Mouse (Mus musculus) liver, embryonic 11.5 days (tissue): ENCODE results near the gene Lgr4. TPM values are rescaled to one million over a fixed set of nuclear protein-coding genes. Genes with fewer than 3 reads are reported as not detected.

ENCODE experiments used
- ATAC-seq: fragments of 200-750 bp; cut with Nextera tagmentation; replicated peaks from 2 replicates; pipeline ENCODE4 v1.8.0; 2017; ENCODE audit warnings: moderate number of reproducible peaks, mild to moderate bottlenecking, moderate TSS enrichment, moderate library complexity; ENCODE audit not compliant: low FRiP score
- DNase-seq: peaks from one replicate; pipeline ENCODE4 v3.0.0-alpha.2; 2017; ENCODE audit warnings: low spot score
- H3K27ac ChIP-seq: fragments of 300-500 bp; sonication (generic); 2 replicates; pipeline ENCODE4 v1.5.1; 2014; ENCODE audit warnings: mild to moderate bottlenecking, low read depth, low read length, control low read depth
- H3K27me3 ChIP-seq: fragments of 300-500 bp; sonication (generic); replicated peaks from 2 replicates; pipeline ENCODE4 v1.6.1; 2014; ENCODE audit warnings: low read length, mixed read lengths; ENCODE audit not compliant: control insufficient read depth, insufficient read depth
- H3K36me3 ChIP-seq: fragments of 300-500 bp; sonication (generic); 2 replicates; pipeline ENCODE4 v1.6.1; 2014; ENCODE audit warnings: mild to moderate bottlenecking, low read length, moderate library complexity, mixed read lengths; ENCODE audit not compliant: control insufficient read depth, insufficient read depth
- H3K4me1 ChIP-seq: fragments of 300-500 bp; sonication (generic); replicated peaks from 2 replicates; pipeline ENCODE4 v1.6.1; 2014; ENCODE audit warnings: low read length, mixed read lengths; ENCODE audit not compliant: control insufficient read depth, insufficient read depth
- H3K4me2 ChIP-seq: fragments of 300-500 bp; sonication (generic); 2 replicates; pipeline ENCODE4 v1.6.1; 2014; ENCODE audit warnings: mild to moderate bottlenecking, control low read depth, moderate library complexity
- H3K4me3 ChIP-seq: fragments of 300-500 bp; sonication (generic); 2 replicates; pipeline ENCODE4 v1.5.1; 2014; ENCODE audit warnings: low read depth, low read length, control low read depth
- H3K9ac ChIP-seq: fragments of 300-500 bp; sonication (generic); 2 replicates; pipeline ENCODE4 v1.6.1; 2014; ENCODE audit warnings: low read depth, low read length, control low read depth
- H3K9me3 ChIP-seq: fragments of 300-500 bp; sonication (generic); 2 replicates; pipeline ENCODE4 v1.6.1; 2016; ENCODE audit warnings: low read length, inconsistent platforms, mixed read lengths; ENCODE audit not compliant: control insufficient read depth
- WGBS: fragments of 180-500 bp; shearing (Covaris S2); extraction: QIAGEN DNeasy Blood & Tissue Kit; methylation state at CpG from one replicate; pipeline ENCODE4 v1.1.7; 2014; 5-methylcytosine and 5-hydroxymethylcytosine counted together
- polyA plus RNA-seq: library from polyadenylated mRNA; unstranded; fragments of >200 nt; fragmentation: Nextera tagmentation; extraction: Ambion mirVana; gene quantifications from 2 replicates; pipeline ENCODE4 v1.2.1, GENCODE M21; 2014

The Lgr4 gene
- polyA plus RNA-seq, 1 experiment from 2014 or later: 10.0 TPM

DNA sequence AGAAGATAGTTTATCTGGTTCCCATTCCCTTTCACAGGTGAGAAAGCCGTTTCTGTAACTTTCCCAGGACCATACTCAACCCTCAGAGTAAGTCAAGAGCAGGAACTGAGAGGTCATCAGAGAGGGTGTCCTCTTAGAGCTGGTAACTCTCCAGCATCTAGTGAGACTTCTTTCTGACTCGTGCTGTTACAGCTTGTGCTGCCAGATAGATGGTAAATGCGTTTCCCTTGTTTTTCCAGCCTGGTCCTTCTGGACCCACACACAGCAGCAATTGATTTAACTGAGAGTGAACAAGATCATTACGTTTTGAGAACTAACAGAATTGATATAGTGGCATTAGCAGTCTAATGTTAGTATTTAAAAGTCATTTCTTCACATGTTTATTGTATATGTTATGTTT is 16.6 kb downstream of the Lgr4 start:
- ATAC-seq (no peak), DNase-seq (no peak)
- WGBS: 72% methylated on average over 4 of the region's 4 CpGs
- Histone ChIP-seq H3K27me3 (no peaks in the 10 kb centered on the region), H3K27ac (no peak overlapping the region), H3K4me3 (no peak overlapping the region), H3K36me3 (no peaks in the 10 kb centered on the region), H3K4me2 (no peak overlapping the region), H3K4me1 (peaks cover 19% of the 10 kb centered on the region), H3K9ac (no peak overlapping the region), H3K9me3 (no peaks in the 10 kb centered on the region)

GRCm38 (mm10) chr2:109935194-109935593 is 17.7 kb downstream of the Lgr4 start:
- Histone ChIP-seq H3K27me3 (no peaks in the 10 kb centered on the region), H3K9ac (no peak overlapping the region), H3K9me3 (no peaks in the 10 kb centered on the region), H3K4me1 (peaks cover 15% of the 10 kb centered on the region), H3K27ac (no peak overlapping the region), H3K4me2 (no peak overlapping the region), H3K4me3 (no peak overlapping the region), H3K36me3 (no peaks in the 10 kb centered on the region)
- no peak for DNase-seq
- ATAC-seq: no peak
- WGBS: 94% methylated on average over 3 of the region's 3 CpGs

DNA sequence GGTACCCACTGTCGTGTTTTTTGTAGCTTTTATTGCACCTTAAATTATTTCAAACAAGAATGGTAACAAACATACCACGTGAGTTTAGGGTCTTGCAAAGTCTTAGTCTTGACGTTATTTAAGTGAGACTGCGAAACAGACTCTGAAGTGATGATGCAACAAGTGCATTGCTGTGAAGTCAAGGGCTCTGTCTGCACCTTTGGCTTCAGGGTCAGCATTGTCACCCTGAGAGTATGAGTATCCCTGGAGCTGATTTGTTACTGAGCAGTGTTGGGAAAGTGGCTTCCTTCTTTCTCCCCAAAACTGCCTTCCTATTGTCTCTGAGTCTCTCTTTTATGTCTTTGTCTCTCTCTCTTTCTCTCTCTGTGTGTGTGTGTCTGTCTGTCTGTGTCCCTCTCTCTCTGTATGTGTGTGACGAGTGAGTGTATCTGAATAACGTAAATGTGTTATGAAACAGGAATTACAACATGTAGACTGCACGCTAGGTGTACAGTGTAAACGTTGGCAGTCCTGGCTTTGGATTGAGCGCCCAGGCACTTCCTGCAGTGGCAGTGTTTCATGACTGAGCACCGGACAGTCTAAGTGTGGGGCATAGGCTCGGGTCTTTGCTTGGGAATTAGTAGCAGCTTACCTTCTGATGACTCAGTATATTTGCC is 18.4 kb downstream of the Lgr4 start:
- DNase-seq: no peak
- H3K27me3 ChIP-seq: no peaks in the 10 kb centered on the region
- no peak overlapping the region for H3K9ac ChIP-seq
- H3K4me3 ChIP-seq: no peak overlapping the region
- H3K4me2 ChIP-seq: no peak overlapping the region
- H3K4me1 ChIP-seq: peaks cover 15% of the 10 kb centered on the region
- WGBS: 76% methylated on average over 11 of the region's 11 CpGs
- no peaks in the 10 kb centered on the region for H3K36me3 ChIP-seq
- no peak overlapping the region for H3K27ac ChIP-seq
- no peaks in the 10 kb centered on the region for H3K9me3 ChIP-seq
- no peak for ATAC-seq

- H3K4me1 ChIP-seq: peaks cover 15% of the 10 kb centered on the region
- H3K36me3 ChIP-seq: no peaks in the 10 kb centered on the region
- 73% methylated on average over 2 of the region's 2 CpGs for whole genome bisulfite sequencing
- DNase-seq (no peak), ATAC-seq (no peak)
- H3K9ac ChIP-seq: no peak overlapping the region
- H3K27ac ChIP-seq: no peak overlapping the region
- H3K27me3 ChIP-seq: no peaks in the 10 kb centered on the region
- no peaks in the 10 kb centered on the region for H3K9me3 ChIP-seq
- H3K4me2 ChIP-seq: no peak overlapping the region
- H3K4me3 ChIP-seq: no peak overlapping the region
Observed at GRCm38 (mm10) chr2:109936410-109936755, 18.9 kb downstream of the Lgr4 start.

DNA sequence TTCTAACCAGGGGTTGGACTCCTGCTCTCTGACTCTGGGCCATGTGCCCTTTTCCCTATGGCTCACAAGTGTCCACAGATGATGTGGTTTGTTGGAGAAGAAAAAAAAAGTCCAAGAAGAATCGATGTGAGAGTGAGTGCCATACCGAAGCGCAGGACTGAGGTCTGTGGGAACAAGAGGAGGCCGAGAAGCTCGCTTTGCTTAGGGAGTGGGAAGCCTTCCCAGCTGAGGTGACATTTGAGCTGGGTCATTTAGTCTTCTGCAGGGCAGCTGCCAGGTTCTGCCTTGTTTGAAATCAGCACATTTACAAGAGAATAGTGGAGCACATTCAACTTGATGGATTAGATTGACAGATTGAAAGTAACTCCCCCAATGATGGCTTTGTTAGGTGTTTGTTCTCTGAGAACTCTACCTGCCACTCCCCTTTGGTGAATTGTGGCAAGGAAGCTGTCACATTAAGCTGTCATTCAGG is 24.6 kb downstream of the Lgr4 start:
- 0 out of 2 replicates have a peak, but pooled peaks cover 2% of the 10 kb centered on the region for H3K4me1 ChIP-seq
- no peak for ATAC-seq
- no peak overlapping the region for H3K4me2 ChIP-seq
- no peak overlapping the region for H3K9ac ChIP-seq
- WGBS: 64% methylated on average over 5 of the region's 5 CpGs
- no peaks in the 10 kb centered on the region for H3K36me3 ChIP-seq
- H3K9me3 ChIP-seq: no peaks in the 10 kb centered on the region
- H3K27me3 ChIP-seq: no peaks in the 10 kb centered on the region
- no peak overlapping the region for H3K4me3 ChIP-seq
- no peak overlapping the region for H3K27ac ChIP-seq
- DNase-seq: no peak

GRCm38 (mm10) chr2:109942810-109943570 is 25.5 kb downstream of the Lgr4 start:
- H3K4me2 ChIP-seq: no peak overlapping the region
- no peak overlapping the region for H3K4me3 ChIP-seq
- no peak overlapping the region for H3K27ac ChIP-seq
- 88% methylated on average over 8 of the region's 8 CpGs for WGBS
- DNase-seq (no peak), ATAC-seq (no peak)
- no peaks in the 10 kb centered on the region for H3K36me3 ChIP-seq
- H3K9me3 ChIP-seq: no peaks in the 10 kb centered on the region
- 0 out of 2 replicates have a peak, but pooled peaks cover 2% of the 10 kb centered on the region for H3K4me1 ChIP-seq
- no peak overlapping the region for H3K9ac ChIP-seq
- no peaks in the 10 kb centered on the region for H3K27me3 ChIP-seq

GRCm38 (mm10) chr2:109944995-109945394 is 27.5 kb downstream of the Lgr4 start:
- 61% methylated on average over 9 of the region's 9 CpGs for WGBS
- no peak for ATAC-seq
- H3K36me3 ChIP-seq: no peaks in the 10 kb centered on the region

DNA sequence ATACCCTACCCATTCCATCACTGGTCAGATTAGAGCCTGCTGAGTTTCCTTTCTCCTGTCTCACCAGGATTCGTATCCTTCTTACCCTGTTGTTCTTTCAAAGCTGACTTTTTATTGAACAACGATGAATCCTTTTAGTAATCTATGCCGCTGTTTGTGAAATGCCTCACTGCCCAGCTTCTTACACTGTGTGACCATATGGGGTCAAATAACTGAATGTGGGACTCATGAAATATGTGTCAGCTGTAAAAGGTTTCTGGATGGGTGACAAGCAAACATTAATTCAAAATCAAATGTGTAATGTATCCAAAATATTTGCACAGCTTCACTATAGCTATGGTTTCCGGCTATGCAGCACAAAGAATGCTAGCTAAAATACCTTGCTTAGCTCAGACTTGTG is 28.1 kb downstream of the Lgr4 start:
- Histone ChIP-seq H3K9ac (no peak overlapping the region), H3K4me1 (peaks cover 12% of the 10 kb centered on the region; the same call in 1 of the 2 replicates), H3K27me3 (no peaks in the 10 kb centered on the region), H3K36me3 (no peaks in the 10 kb centered on the region), H3K9me3 (no peaks in the 10 kb centered on the region), H3K4me3 (no peak overlapping the region), H3K4me2 (no peak overlapping the region), H3K27ac (no peak overlapping the region)
- DNase-seq: no peak
- ATAC-seq: no peak
- 87% methylated on average over 4 of the region's 4 CpGs for WGBS

More at GRCm38 (mm10) chr2:109944995-109945394, 27.5 kb downstream of the Lgr4 start:
- DNase-seq: no peak
- H3K9ac ChIP-seq: no peak overlapping the region
- no peak overlapping the region for H3K27ac ChIP-seq
- H3K4me1 ChIP-seq: peaks cover 7% of the 10 kb centered on the region; the same call in 1 of the 2 replicates
- H3K9me3 ChIP-seq: no peaks in the 10 kb centered on the region
- no peak overlapping the region for H3K4me3 ChIP-seq
- no peaks in the 10 kb centered on the region for H3K27me3 ChIP-seq
- no peak overlapping the region for H3K4me2 ChIP-seq

DNA sequence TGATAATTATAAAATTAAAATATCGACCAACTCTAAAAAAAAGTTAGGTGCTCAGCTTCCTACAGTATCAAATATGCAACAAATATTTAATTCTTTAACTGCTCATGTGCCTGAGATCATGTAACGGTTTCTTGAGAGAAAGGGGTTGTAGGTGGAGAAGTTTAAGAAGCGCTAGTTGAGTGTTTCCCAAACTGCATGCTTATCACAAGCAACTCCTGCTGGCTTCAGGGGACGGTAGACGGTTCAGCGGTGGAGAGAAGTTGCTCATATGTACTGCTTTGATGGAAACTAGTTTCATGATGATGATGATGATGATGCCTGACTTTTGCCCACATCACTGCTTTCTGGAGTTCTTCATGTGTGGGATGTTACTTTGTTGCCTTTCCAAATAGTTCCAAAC is 29.0 kb downstream of the Lgr4 start:
- H3K27me3 ChIP-seq: no peaks in the 10 kb centered on the region
- ATAC-seq: no peak
- 82% methylated on average over 6 of the region's 6 CpGs for WGBS
- no peaks in the 10 kb centered on the region for H3K9me3 ChIP-seq
- no peak overlapping the region for H3K4me3 ChIP-seq
- H3K36me3 ChIP-seq: no peaks in the 10 kb centered on the region
- peaks cover 21% of the 10 kb centered on the region for H3K4me1 ChIP-seq
- no peak overlapping the region for H3K9ac ChIP-seq
- H3K27ac ChIP-seq: no peak overlapping the region
- DNase-seq: no peak
- H3K4me2 ChIP-seq: no peak overlapping the region
